Mouse (Mus musculus): ENCODE measurements around the gene Cib4. TPM values are rescaled to one million over a fixed set of nuclear protein-coding genes. Genes with fewer than 3 reads are reported as not detected.

The Cib4 gene
- polyA plus RNA-seq, 1 experiment from 2014 or later: not detected

- no peak overlapping the region for H3K27ac ChIP-seq
- no peak overlapping the region for H3K4me2 ChIP-seq (replicated peaks)
- no peaks in the 10 kb centered on the region for H3K36me3 ChIP-seq
- no peak overlapping the region for H3K9ac ChIP-seq
- H3K9me3 ChIP-seq (replicated peaks): no peaks in the 10 kb centered on the region
- no peak overlapping the region for H3K4me3 ChIP-seq
- no peak for ATAC-seq (ENCODE audit: low FRiP score)
- 44% methylated on average over 3 of the region's 3 CpGs for WGBS
- no peaks in the 10 kb centered on the region for H3K27me3 ChIP-seq
- no peaks in the 10 kb centered on the region for H3K4me1 ChIP-seq
Measured at GRCm38 (mm10) chr5:30559986-30560493, 14.4 kb upstream of the Cib4 start.

- no peaks in the 10 kb centered on the region for H3K4me1 ChIP-seq
- no peak overlapping the region for H3K4me2 ChIP-seq (replicated peaks)
- H3K36me3 ChIP-seq: no peaks in the 10 kb centered on the region
- no peak overlapping the region for H3K4me3 ChIP-seq
- H3K27me3 ChIP-seq: no peaks in the 10 kb centered on the region
- 88% methylated on average over 3 of the region's 3 CpGs for WGBS
- ATAC-seq (ENCODE audit: low FRiP score): no peak
- no peak overlapping the region for H3K27ac ChIP-seq
- H3K9me3 ChIP-seq (replicated peaks): no peaks in the 10 kb centered on the region
- no peak overlapping the region for H3K9ac ChIP-seq
Measured at GRCm38 (mm10) chr5:30559421-30559820, 13.8 kb upstream of the Cib4 start.

GRCm38 (mm10) chr5:30556284-30556683 lies 10.6 kb upstream of the Cib4 start:
- Histone ChIP-seq H3K27me3 (no peaks in the 10 kb centered on the region), H3K9me3 (replicated peaks) (no peaks in the 10 kb centered on the region), H3K27ac (no peak overlapping the region), H3K36me3 (no peaks in the 10 kb centered on the region), H3K9ac (no peak overlapping the region), H3K4me2 (replicated peaks) (no peak overlapping the region), H3K4me1 (no peaks in the 10 kb centered on the region), H3K4me3 (no peak overlapping the region)
- ATAC-seq (ENCODE audit: low FRiP score): no peak
- WGBS: 80% methylated on average over 3 of the region's 3 CpGs

- H3K4me1 ChIP-seq: no peaks in the 10 kb centered on the region
- H3K9me3 ChIP-seq (replicated peaks): no peaks in the 10 kb centered on the region
- H3K36me3 ChIP-seq: no peaks in the 10 kb centered on the region
- H3K4me3 ChIP-seq: no peak overlapping the region
- WGBS: 84% methylated on average over 8 of the region's 8 CpGs
- H3K9ac ChIP-seq: no peak overlapping the region
- H3K27me3 ChIP-seq: no peaks in the 10 kb centered on the region
- no peak overlapping the region for H3K27ac ChIP-seq
- no peak for ATAC-seq (ENCODE audit: low FRiP score)
- H3K4me2 ChIP-seq (replicated peaks): no peak overlapping the region
Measured at GRCm38 (mm10) chr5:30554981-30555380, 9.3 kb upstream of the Cib4 start.

GRCm38 (mm10) chr5:30553936-30554335 lies 8.3 kb upstream of the Cib4 start:
- H3K4me3 ChIP-seq: no peak overlapping the region
- H3K27me3 ChIP-seq: no peaks in the 10 kb centered on the region
- no peak for ATAC-seq (ENCODE audit: low FRiP score)
- H3K4me1 ChIP-seq: no peaks in the 10 kb centered on the region
- H3K4me2 ChIP-seq (replicated peaks): no peak overlapping the region
- H3K36me3 ChIP-seq: no peaks in the 10 kb centered on the region
- H3K27ac ChIP-seq: no peak overlapping the region
- H3K9me3 ChIP-seq (replicated peaks): no peaks in the 10 kb centered on the region
- 89% methylated on average over 13 of the region's 13 CpGs for WGBS
- H3K9ac ChIP-seq: no peak overlapping the region

- no peak overlapping the region for H3K4me2 ChIP-seq (replicated peaks)
- H3K4me3 ChIP-seq: no peak overlapping the region
- 88% methylated on average over 6 of the region's 6 CpGs for WGBS
- H3K27me3 ChIP-seq: no peaks in the 10 kb centered on the region
- no peak overlapping the region for H3K9ac ChIP-seq
- ATAC-seq (ENCODE audit: low FRiP score): no peak
- H3K4me1 ChIP-seq: no peaks in the 10 kb centered on the region
- H3K36me3 ChIP-seq: no peaks in the 10 kb centered on the region
- H3K27ac ChIP-seq: no peak overlapping the region
- H3K9me3 ChIP-seq (replicated peaks): no peaks in the 10 kb centered on the region
Measured at GRCm38 (mm10) chr5:30552006-30552405, 6.4 kb upstream of the Cib4 start.

GRCm38 (mm10) chr5:30551022-30551638 lies 5.5 kb upstream of the Cib4 start:
- Histone ChIP-seq H3K4me2 (replicated peaks) (no peak overlapping the region), H3K4me3 (no peak overlapping the region), H3K27ac (no peak overlapping the region), H3K9ac (no peak overlapping the region), H3K27me3 (no peaks in the 10 kb centered on the region), H3K36me3 (no peaks in the 10 kb centered on the region), H3K9me3 (replicated peaks) (no peaks in the 10 kb centered on the region), H3K4me1 (no peaks in the 10 kb centered on the region)
- no peak for ATAC-seq (ENCODE audit: low FRiP score)
- 77% methylated on average over 8 of the region's 8 CpGs for WGBS

- no peak; the same call in 1 of the 2 replicates for ATAC-seq (ENCODE audit: low FRiP score)
- 64% methylated on average over 9 of the region's 9 CpGs for WGBS
Measured at GRCm38 (mm10) chr5:30550334-30551021, 4.8 kb upstream of the Cib4 start.

GRCm38 (mm10) chr5:30548681-30549080 lies 3.0 kb upstream of the Cib4 start:
- whole genome bisulfite sequencing: 53% methylated on average over 2 of the region's 2 CpGs
- H3K36me3 ChIP-seq: no peaks in the 10 kb centered on the region
- H3K4me1 ChIP-seq: no peaks in the 10 kb centered on the region
- no peak overlapping the region for H3K4me3 ChIP-seq
- no peak overlapping the region for H3K4me2 ChIP-seq (replicated peaks)
- no peaks in the 10 kb centered on the region for H3K27me3 ChIP-seq
- no peak overlapping the region for H3K27ac ChIP-seq
- no peaks in the 10 kb centered on the region for H3K9me3 ChIP-seq (replicated peaks)
- H3K9ac ChIP-seq: no peak overlapping the region
- ATAC-seq (ENCODE audit: low FRiP score): no peak

More at GRCm38 (mm10) chr5:30550334-30551021, 4.8 kb upstream of the Cib4 start:
- no peak overlapping the region for H3K4me2 ChIP-seq (replicated peaks)
- H3K27ac ChIP-seq: no peak overlapping the region
- H3K4me1 ChIP-seq: no peaks in the 10 kb centered on the region
- no peak overlapping the region for H3K4me3 ChIP-seq
- H3K36me3 ChIP-seq: no peaks in the 10 kb centered on the region
- no peak overlapping the region for H3K9ac ChIP-seq
- H3K27me3 ChIP-seq: no peaks in the 10 kb centered on the region
- no peaks in the 10 kb centered on the region for H3K9me3 ChIP-seq (replicated peaks)

- ATAC-seq (ENCODE audit: low FRiP score): no peak
- Histone ChIP-seq H3K27me3 (no peaks in the 10 kb centered on the region), H3K9ac (no peak overlapping the region), H3K27ac (no peak overlapping the region), H3K4me1 (no peaks in the 10 kb centered on the region), H3K36me3 (no peaks in the 10 kb centered on the region), H3K9me3 (replicated peaks) (no peaks in the 10 kb centered on the region), H3K4me2 (replicated peaks) (no peak overlapping the region), H3K4me3 (no peak overlapping the region)
- WGBS: 62% methylated on average over 7 of the region's 7 CpGs
Measured at GRCm38 (mm10) chr5:30536051-30536570, 9.5 kb downstream of the Cib4 start.

- no peaks in the 10 kb centered on the region for H3K36me3 ChIP-seq
Measured at GRCm38 (mm10) chr5:30534637-30535036, 11.0 kb downstream of the Cib4 start.

GRCm38 (mm10) chr5:30528906-30529305 lies 16.7 kb downstream of the Cib4 start:
- Histone ChIP-seq H3K9me3 (replicated peaks) (no peaks in the 10 kb centered on the region), H3K4me1 (peaks cover 9% of the 10 kb centered on the region), H3K4me2 (replicated peaks) (no peak overlapping the region), H3K36me3 (no peaks in the 10 kb centered on the region), H3K27ac (no peak overlapping the region), H3K9ac (no peak overlapping the region), H3K4me3 (no peak overlapping the region), H3K27me3 (peaks cover 5% of the 10 kb centered on the region; the same call in 1 of the 2 replicates)
- WGBS: 50% methylated on average over 4 of the region's 4 CpGs
- ATAC-seq (ENCODE audit: low FRiP score): no peak

More at GRCm38 (mm10) chr5:30534637-30535036, 11.0 kb downstream of the Cib4 start:
- no peaks in the 10 kb centered on the region for H3K4me1 ChIP-seq
- H3K4me3 ChIP-seq: no peak overlapping the region
- H3K9ac ChIP-seq: no peak overlapping the region
- no peak for ATAC-seq (ENCODE audit: low FRiP score)
- H3K27ac ChIP-seq: no peak overlapping the region
- 73% methylated on average over 6 of the region's 6 CpGs for WGBS
- H3K4me2 ChIP-seq (replicated peaks): no peak overlapping the region
- no peaks in the 10 kb centered on the region for H3K27me3 ChIP-seq
- no peaks in the 10 kb centered on the region for H3K9me3 ChIP-seq (replicated peaks)

Data from hindbrain, embryonic 12.5 days (tissue).